Mouse (Mus musculus) ES-Bruce4 (cell line): ENCODE measurements at regions not wholly inside any gene's neighbourhood (a gene's known extent, or its start where the extent isn't known, plus 50 kb on each side); places are given as distances from the start of the nearest gene placed in this dataset.

Source experiments
- CTCF ChIP-seq: IDR thresholded peaks from one replicate; pipeline ENCODE4 v1.8.1; 2011; ENCODE audit warnings: low read depth, low read length
- EP300 ChIP-seq: IDR thresholded peaks from 2 replicates; pipeline ENCODE4 v1.6.1; 2011; ENCODE audit warnings: low read depth, low read length; ENCODE audit not compliant: insufficient read depth
- POLR2A ChIP-seq: IDR thresholded peaks from one replicate; pipeline ENCODE4 v1.8.1; 2011; ENCODE audit warnings: low read length; ENCODE audit not compliant: insufficient read depth

GRCm38 (mm10) chr10:96337797-96338608, 201.6 kb downstream of the Gm5426 start:
- TF ChIP-seq CTCF: no peak
- TF ChIP-seq POLR2A: no peak
- TF ChIP-seq EP300: no peak
